Mouse (Mus musculus): Measurements from ENCODE around the gene Fam196b. TPM values are rescaled to one million over a fixed set of nuclear protein-coding genes. Genes with fewer than 3 reads are reported as not detected.
A peak's percentile ranks its signal among the peaks of the same experiment; 100 is the strongest.

Gene Fam196b
- total RNA-seq, 2 experiments from 2014 or later = not detected

- no peak for ATAC-seq (replicated peaks; ENCODE audit: poor library complexity)
Observed at GRCm38 (mm10) chr11:34401343-34401742, 86.7 kb downstream of the Fam196b start.

GRCm38 (mm10) chr11:34405311-34405710 lies 90.7 kb downstream of the Fam196b start:
- ATAC-seq (replicated peaks; ENCODE audit: poor library complexity) = no peak

GRCm38 (mm10) chr11:34406309-34406708 lies 91.7 kb downstream of the Fam196b start:
- no peak for ATAC-seq (replicated peaks; ENCODE audit: poor library complexity)

GRCm38 (mm10) chr11:34406850-34407249 lies 92.2 kb downstream of the Fam196b start:
- ATAC-seq (replicated peaks; ENCODE audit: poor library complexity) = no peak

GRCm38 (mm10) chr11:34415884-34416618 lies 101.4 kb downstream of the Fam196b start:
- ATAC-seq (replicated peaks; ENCODE audit: poor library complexity) = no peak

GRCm38 (mm10) chr11:34416619-34416979 lies 102.0 kb downstream of the Fam196b start:
- ATAC-seq (replicated peaks; ENCODE audit: poor library complexity) = no peak

- ATAC-seq (replicated peaks; ENCODE audit: poor library complexity) = no peak
Observed at GRCm38 (mm10) chr11:34421061-34421460, 106.4 kb downstream of the Fam196b start.

- ATAC-seq (replicated peaks; ENCODE audit: poor library complexity) = no peak
Observed at GRCm38 (mm10) chr11:34424546-34424945, 109.9 kb downstream of the Fam196b start.

GRCm38 (mm10) chr11:34427212-34427611 lies 112.6 kb downstream of the Fam196b start:
- ATAC-seq (replicated peaks; ENCODE audit: poor library complexity) = peak; percentile 44; the same call in 1 of the 2 replicates

- ATAC-seq (replicated peaks; ENCODE audit: poor library complexity) = no peak
Observed at GRCm38 (mm10) chr11:34430940-34431339, 116.3 kb downstream of the Fam196b start.

- ATAC-seq (replicated peaks; ENCODE audit: poor library complexity) = no peak
Observed at GRCm38 (mm10) chr11:34431371-34431770, 116.7 kb downstream of the Fam196b start.

GRCm38 (mm10) chr11:34431978-34432377 lies 117.4 kb downstream of the Fam196b start:
- ATAC-seq (replicated peaks; ENCODE audit: poor library complexity) = no peak

- no peak for ATAC-seq (replicated peaks; ENCODE audit: poor library complexity)
Observed at GRCm38 (mm10) chr11:34437446-34437845, 122.8 kb downstream of the Fam196b start.

- ATAC-seq (replicated peaks; ENCODE audit: poor library complexity) = no peak
Observed at GRCm38 (mm10) chr11:34438429-34438828, 123.8 kb downstream of the Fam196b start.

- ATAC-seq (replicated peaks; ENCODE audit: poor library complexity) = 0 out of 2 replicates have a peak, but pooled peaks have one; percentile 52
Observed at GRCm38 (mm10) chr11:34447891-34448290, 133.3 kb downstream of the Fam196b start.

- ATAC-seq (replicated peaks; ENCODE audit: poor library complexity) = no peak
Observed at GRCm38 (mm10) chr11:34449944-34450343, 135.3 kb downstream of the Fam196b start.

GRCm38 (mm10) chr11:34467056-34467455 lies 152.4 kb downstream of the Fam196b start:
- ATAC-seq (replicated peaks; ENCODE audit: poor library complexity) = no peak

- ATAC-seq (replicated peaks; ENCODE audit: poor library complexity) = no peak
Observed at GRCm38 (mm10) chr11:34468571-34468970, 153.9 kb downstream of the Fam196b start.

GRCm38 (mm10) chr11:34469792-34470191 lies 155.2 kb downstream of the Fam196b start:
- ATAC-seq (replicated peaks; ENCODE audit: poor library complexity) = no peak
